Mouse (Mus musculus): ENCODE measurements around the gene Map7d1. TPM values are rescaled to one million over a fixed set of nuclear protein-coding genes. Genes with fewer than 3 reads are reported as not detected.
"Not testable (repeated sequence)": the region's sequence is repeated elsewhere in the genome, so short reads cannot be mapped to it uniquely, and the experiment has no call there.

Gene Map7d1
- total RNA-seq, 4 experiments from 2014 or later: 138 to 195 (median 173) TPM

- DNase-seq (ENCODE audit: low spot score in 2 of 2): no peak
These were observed 9.8 kb downstream of the Map7d1 start for GRCm38 (mm10) chr4:126246202-126246889.

- no peak for DNase-seq (ENCODE audit: low spot score in 2 of 2)
These were observed 13.6 kb downstream of the Map7d1 start for GRCm38 (mm10) chr4:126242510-126242909.

- DNase-seq (ENCODE audit: low spot score in 2 of 2): no peak
These were observed 14.2 kb downstream of the Map7d1 start for GRCm38 (mm10) chr4:126241956-126242355.

- no peak for DNase-seq (ENCODE audit: low spot score in 2 of 2)
These were observed 16.2 kb downstream of the Map7d1 start for GRCm38 (mm10) chr4:126239862-126240475.

- peak; percentile 46 to 76 for DNase-seq (ENCODE audit: low spot score in 2 of 2)
These were observed 18.4 kb downstream of the Map7d1 start for GRCm38 (mm10) chr4:126237721-126238242.

GRCm38 (mm10) chr4:126236467-126237280 is 19.5 kb downstream of the Map7d1 start:
- DNase-seq (ENCODE audit: low spot score in 2 of 2): no peak

GRCm38 (mm10) chr4:126235191-126235590 is 21.0 kb downstream of the Map7d1 start:
- no peak for DNase-seq (ENCODE audit: low spot score in 2 of 2)

- no peak for DNase-seq (ENCODE audit: low spot score in 2 of 2)
These were observed 21.5 kb downstream of the Map7d1 start for GRCm38 (mm10) chr4:126234496-126235175.

- no peak for DNase-seq (ENCODE audit: low spot score in 2 of 2)
These were observed 22.4 kb downstream of the Map7d1 start for GRCm38 (mm10) chr4:126233676-126234308.

- DNase-seq (ENCODE audit: low spot score in 2 of 2): no peak
These were observed 26.2 kb downstream of the Map7d1 start for GRCm38 (mm10) chr4:126229900-126230299.

- DNase-seq (ENCODE audit: low spot score in 2 of 2): no peak
These were observed 28.0 kb downstream of the Map7d1 start for GRCm38 (mm10) chr4:126228144-126228543.

- peak; percentile 78 to 83 for DNase-seq (ENCODE audit: low spot score in 2 of 2)
These were observed 28.9 kb downstream of the Map7d1 start for GRCm38 (mm10) chr4:126227077-126227761.

- DNase-seq (ENCODE audit: low spot score in 2 of 2): no peak
These were observed 29.5 kb downstream of the Map7d1 start for GRCm38 (mm10) chr4:126226640-126227039.

GRCm38 (mm10) chr4:126222631-126223030 is 33.5 kb downstream of the Map7d1 start:
- DNase-seq (ENCODE audit: low spot score in 2 of 2): no peak

GRCm38 (mm10) chr4:126220045-126220444 is 36.1 kb downstream of the Map7d1 start:
- DNase-seq (ENCODE audit: low spot score in 2 of 2): no peak

GRCm38 (mm10) chr4:126219540-126219939 is 36.6 kb downstream of the Map7d1 start:
- not testable (repeated sequence) for DNase-seq (ENCODE audit: low spot score in 2 of 2)

GRCm38 (mm10) chr4:126217771-126218170 is 38.4 kb downstream of the Map7d1 start:
- peak in 1 of 2 experiments; percentile 55 for DNase-seq (ENCODE audit: low spot score in 2 of 2)

- DNase-seq (ENCODE audit: low spot score in 2 of 2): no peak
These were observed 49.1 kb downstream of the Map7d1 start for GRCm38 (mm10) chr4:126207081-126207480.

- no peak for DNase-seq (ENCODE audit: low spot score in 2 of 2)
These were observed 50.8 kb downstream of the Map7d1 start for GRCm38 (mm10) chr4:126205386-126205785.

- DNase-seq (ENCODE audit: low spot score in 2 of 2): no peak
These were observed 51.4 kb downstream of the Map7d1 start for GRCm38 (mm10) chr4:126204661-126205230.

All from gastrocnemius, adult 8-10 months (tissue).